Mouse (Mus musculus): ENCODE measurements around the gene Tnfrsf21. TPM values are rescaled to one million over a fixed set of nuclear protein-coding genes. Genes with fewer than 3 reads are reported as not detected.

Gene Tnfrsf21
- polyA plus RNA-seq, 1 experiment from 2014 or later: 23.6 TPM

GRCm38 (mm10) chr17:43030290-43030689 is 13.9 kb downstream of the Tnfrsf21 start:
- H3K27me3 ChIP-seq (replicated peaks; ENCODE audit: low read depth, poor library complexity, severe bottlenecking): no peaks in the 10 kb centered on the region
- no peaks in the 10 kb centered on the region for H3K9me3 ChIP-seq
- no peaks in the 10 kb centered on the region for H3K4me1 ChIP-seq
- H3K36me3 ChIP-seq (replicated peaks): peaks cover 10% of the 10 kb centered on the region; the same call in 1 of the 2 replicates
- WGBS: 88% methylated on average over 3 of the region's 3 CpGs
- no peak overlapping the region for H3K27ac ChIP-seq (replicated peaks)
- H3K4me3 ChIP-seq: no peak overlapping the region
- no peak for DNase-seq (ENCODE audit: low spot score)

- Histone ChIP-seq H3K4me3 (no peak overlapping the region), H3K27me3 (replicated peaks; ENCODE audit: low read depth, poor library complexity, severe bottlenecking) (no peaks in the 10 kb centered on the region), H3K27ac (replicated peaks) (no peak overlapping the region), H3K9me3 (no peaks in the 10 kb centered on the region), H3K36me3 (replicated peaks) (peaks cover 8% of the 10 kb centered on the region), H3K4me1 (no peaks in the 10 kb centered on the region)
- no peak for DNase-seq (ENCODE audit: low spot score)
- 85% methylated on average over 8 of the region's 8 CpGs for WGBS
Observed at GRCm38 (mm10) chr17:43032489-43033036, 16.2 kb downstream of the Tnfrsf21 start.

- no peak for DNase-seq (ENCODE audit: low spot score)
- 90% methylated on average over 2 of the region's 2 CpGs for WGBS
- Histone ChIP-seq H3K27ac (replicated peaks) (no peak overlapping the region), H3K27me3 (replicated peaks; ENCODE audit: low read depth, poor library complexity, severe bottlenecking) (no peaks in the 10 kb centered on the region), H3K9me3 (no peaks in the 10 kb centered on the region), H3K36me3 (replicated peaks) (peaks cover 36% of the 10 kb centered on the region), H3K4me1 (no peaks in the 10 kb centered on the region), H3K4me3 (no peak overlapping the region)
Observed at GRCm38 (mm10) chr17:43035386-43035785, 19.0 kb downstream of the Tnfrsf21 start.

GRCm38 (mm10) chr17:43036058-43036757 is 19.9 kb downstream of the Tnfrsf21 start:
- Histone ChIP-seq H3K27me3 (replicated peaks; ENCODE audit: low read depth, poor library complexity, severe bottlenecking) (no peaks in the 10 kb centered on the region), H3K4me1 (no peaks in the 10 kb centered on the region), H3K9me3 (no peaks in the 10 kb centered on the region), H3K4me3 (no peak overlapping the region), H3K27ac (replicated peaks) (no peak overlapping the region), H3K36me3 (replicated peaks) (peaks cover 43% of the 10 kb centered on the region)
- WGBS: 84% methylated on average over 10 of the region's 10 CpGs
- DNase-seq (ENCODE audit: low spot score): no peak

GRCm38 (mm10) chr17:43040571-43040970 is 24.2 kb downstream of the Tnfrsf21 start:
- WGBS: 86% methylated on average over 3 of the region's 3 CpGs
- no peak overlapping the region for H3K4me3 ChIP-seq
- no peaks in the 10 kb centered on the region for H3K9me3 ChIP-seq
- DNase-seq (ENCODE audit: low spot score): no peak
- H3K36me3 ChIP-seq (replicated peaks): peaks cover 80% of the 10 kb centered on the region
- no peak overlapping the region for H3K27ac ChIP-seq (replicated peaks)
- no peaks in the 10 kb centered on the region for H3K4me1 ChIP-seq
- no peaks in the 10 kb centered on the region for H3K27me3 ChIP-seq (replicated peaks; ENCODE audit: low read depth, poor library complexity, severe bottlenecking)

GRCm38 (mm10) chr17:43050619-43051018 is 34.3 kb downstream of the Tnfrsf21 start:
- Histone ChIP-seq H3K9me3 (no peaks in the 10 kb centered on the region), H3K27ac (replicated peaks) (no peak overlapping the region), H3K4me1 (no peaks in the 10 kb centered on the region), H3K4me3 (no peak overlapping the region), H3K36me3 (replicated peaks) (peaks cover 16% of the 10 kb centered on the region), H3K27me3 (replicated peaks; ENCODE audit: low read depth, poor library complexity, severe bottlenecking) (no peaks in the 10 kb centered on the region)
- DNase-seq (ENCODE audit: low spot score): no peak
- WGBS: 95% methylated on average over 2 of the region's 2 CpGs

- Histone ChIP-seq H3K9me3 (no peaks in the 10 kb centered on the region), H3K4me3 (no peak overlapping the region), H3K4me1 (no peaks in the 10 kb centered on the region), H3K27ac (replicated peaks) (no peak overlapping the region), H3K36me3 (replicated peaks) (peaks cover 19% of the 10 kb centered on the region), H3K27me3 (replicated peaks; ENCODE audit: low read depth, poor library complexity, severe bottlenecking) (no peaks in the 10 kb centered on the region)
- 89% methylated on average over 1 of the region's 1 CpGs for WGBS
- no peak for DNase-seq (ENCODE audit: low spot score)
Observed at GRCm38 (mm10) chr17:43052791-43053190, 36.4 kb downstream of the Tnfrsf21 start.

- no peak overlapping the region for H3K27ac ChIP-seq (replicated peaks)
- 96% methylated on average over 10 of the region's 10 CpGs for WGBS
- H3K27me3 ChIP-seq (replicated peaks; ENCODE audit: low read depth, poor library complexity, severe bottlenecking): no peaks in the 10 kb centered on the region
- H3K9me3 ChIP-seq: no peaks in the 10 kb centered on the region
- peaks cover 19% of the 10 kb centered on the region for H3K36me3 ChIP-seq (replicated peaks)
- no peaks in the 10 kb centered on the region for H3K4me1 ChIP-seq
- no peak overlapping the region for H3K4me3 ChIP-seq
- no peak for DNase-seq (ENCODE audit: low spot score)
Observed at GRCm38 (mm10) chr17:43053943-43054342, 37.6 kb downstream of the Tnfrsf21 start.

- peaks cover 19% of the 10 kb centered on the region for H3K36me3 ChIP-seq (replicated peaks)
- WGBS: 90% methylated on average over 11 of the region's 11 CpGs
Observed at GRCm38 (mm10) chr17:43058277-43059025, 42.1 kb downstream of the Tnfrsf21 start.

GRCm38 (mm10) chr17:43064705-43065104 is 48.4 kb downstream of the Tnfrsf21 start:
- 96% methylated on average over 6 of the region's 6 CpGs for WGBS
- Histone ChIP-seq H3K36me3 (replicated peaks) (peaks cover 43% of the 10 kb centered on the region), H3K4me1 (no peaks in the 10 kb centered on the region), H3K27me3 (replicated peaks; ENCODE audit: low read depth, poor library complexity, severe bottlenecking) (no peaks in the 10 kb centered on the region), H3K27ac (replicated peaks) (no peak overlapping the region), H3K4me3 (no peak overlapping the region), H3K9me3 (no peaks in the 10 kb centered on the region)
- no peak for DNase-seq (ENCODE audit: low spot score)

More at GRCm38 (mm10) chr17:43058277-43059025, 42.1 kb downstream of the Tnfrsf21 start:
- DNase-seq (ENCODE audit: low spot score): no peak
- no peaks in the 10 kb centered on the region for H3K4me1 ChIP-seq
- no peaks in the 10 kb centered on the region for H3K27me3 ChIP-seq (replicated peaks; ENCODE audit: low read depth, poor library complexity, severe bottlenecking)
- H3K9me3 ChIP-seq: no peaks in the 10 kb centered on the region
- no peak overlapping the region for H3K4me3 ChIP-seq
- H3K27ac ChIP-seq (replicated peaks): no peak overlapping the region

GRCm38 (mm10) chr17:43068846-43069553 is 52.6 kb downstream of the Tnfrsf21 start:
- 81% methylated on average over 7 of the region's 7 CpGs for WGBS
- Histone ChIP-seq H3K4me3 (no peak overlapping the region), H3K27ac (replicated peaks) (no peak overlapping the region), H3K4me1 (peaks cover 7% of the 10 kb centered on the region; the same call in 1 of the 2 replicates), H3K9me3 (no peaks in the 10 kb centered on the region), H3K27me3 (replicated peaks; ENCODE audit: low read depth, poor library complexity, severe bottlenecking) (no peaks in the 10 kb centered on the region), H3K36me3 (replicated peaks) (peaks cover 50% of the 10 kb centered on the region)
- DNase-seq (ENCODE audit: low spot score): no peak

- Histone ChIP-seq H3K9me3 (no peaks in the 10 kb centered on the region), H3K27ac (replicated peaks) (no peak overlapping the region), H3K4me3 (no peak overlapping the region), H3K4me1 (peaks cover 7% of the 10 kb centered on the region; the same call in 1 of the 2 replicates), H3K27me3 (replicated peaks; ENCODE audit: low read depth, poor library complexity, severe bottlenecking) (no peaks in the 10 kb centered on the region), H3K36me3 (replicated peaks) (peaks cover 36% of the 10 kb centered on the region)
- WGBS: 88% methylated on average over 2 of the region's 2 CpGs
- no peak for DNase-seq (ENCODE audit: low spot score)
Observed at GRCm38 (mm10) chr17:43070946-43071345, 54.6 kb downstream of the Tnfrsf21 start.
